Mouse (Mus musculus) myocyte (in vitro differentiated cells): ENCODE measurements around the gene Slc3a2.

Experiments
- CEBPB ChIP-seq: IDR thresholded peaks from 2 replicates; pipeline ENCODE4 v1.6.1; 2011; ENCODE audit warnings: mild to moderate bottlenecking, moderate library complexity; ENCODE audit not compliant: poor library complexity, insufficient read depth, severe bottlenecking
- E2F4 ChIP-seq: IDR thresholded peaks from one replicate; pipeline ENCODE4 v1.6.1; 2011; ENCODE audit warnings: mild to moderate bottlenecking, control low read depth, moderate library complexity; ENCODE audit not compliant: insufficient read depth
- MAX ChIP-seq: IDR thresholded peaks from one replicate; pipeline ENCODE4 v1.6.1; 2011; ENCODE audit warnings: low read depth, mild to moderate bottlenecking, control low read depth
- MYOD1 ChIP-seq, 3 experiments: IDR thresholded peaks; one replicate each; pipeline ENCODE4 v1.6.1; 2011; ENCODE audit warnings: control low read depth in 2 of 3, low read depth in 2 of 3, mild to moderate bottlenecking in 2 of 3, moderate library complexity in 1 of 3; ENCODE audit not compliant: insufficient read length in 2 of 3, control insufficient read depth in 1 of 3
- MYOG ChIP-seq, 3 experiments: IDR thresholded peaks; one replicate each; pipeline ENCODE4 v1.6.1; 2011; ENCODE audit warnings: control low read depth in 2 of 3, low read depth in 2 of 3, mild to moderate bottlenecking in 2 of 3; ENCODE audit not compliant: insufficient read length in 2 of 3, control insufficient read depth in 1 of 3, insufficient read depth in 1 of 3
- POLR2A ChIP-seq: IDR thresholded peaks from one replicate; pipeline ENCODE4 v1.6.1; 2011; ENCODE audit warnings: low read depth, mild to moderate bottlenecking, control low read depth, moderate library complexity; ENCODE audit not compliant: insufficient read length
- REST ChIP-seq: IDR thresholded peaks from one replicate; pipeline ENCODE4 v1.6.1; 2011; ENCODE audit warnings: mild to moderate bottlenecking, control low read depth, moderate library complexity; ENCODE audit not compliant: insufficient read depth, insufficient read length
- USF1 ChIP-seq: IDR thresholded peaks from one replicate; pipeline ENCODE4 v1.6.1; 2011; ENCODE audit warnings: low read depth, mild to moderate bottlenecking, control low read depth, moderate library complexity

DNA sequence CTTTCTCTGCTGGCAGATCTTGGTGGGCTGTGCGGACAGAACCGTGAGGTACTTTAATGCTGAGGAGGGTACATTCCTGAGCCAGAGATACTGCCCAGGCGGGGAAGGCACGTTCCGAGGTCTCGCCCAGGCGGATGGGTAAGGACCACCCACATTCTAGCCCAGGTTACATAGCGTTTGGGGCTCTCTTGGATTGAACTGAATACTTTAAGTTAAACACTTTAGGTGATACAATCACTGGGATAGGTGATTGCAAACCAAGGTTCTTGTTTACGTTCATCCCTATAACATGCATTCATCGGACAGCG is 12.9 kb upstream of the Slc3a2 start:
- TF ChIP-seq POLR2A = no peak
- TF ChIP-seq REST = no peak
- no peak for TF ChIP-seq E2F4
- no peak for TF ChIP-seq CEBPB
- TF ChIP-seq MYOD1 (IDR thresholded peaks at IDR 0.05; ENCODE audit: control insufficient read depth in 1 of 3, insufficient read length in 2 of 3, low read depth in 2 of 3) = no peak
- TF ChIP-seq USF1 = no peak
- TF ChIP-seq MYOG (IDR thresholded peaks at IDR 0.05; ENCODE audit: control insufficient read depth in 1 of 3, insufficient read depth in 1 of 3, insufficient read length in 2 of 3, low read depth in 2 of 3) = no peak
- no peak for TF ChIP-seq MAX
